Mouse (Mus musculus) embryonic fibroblast, embryonic 13.5 days (primary cell): ENCODE data around the gene Ptpn7.

ENCODE experiments used
- CTCF ChIP-seq: IDR thresholded peaks from 2 replicates; pipeline ENCODE4 v1.5.1; 2011; ENCODE audit warnings: mild to moderate bottlenecking, control low read depth, low read length, moderate library complexity, borderline replicate concordance; ENCODE audit not compliant: insufficient read depth
- POLR2A ChIP-seq: IDR thresholded peaks from 2 replicates; pipeline ENCODE4 v1.6.1; 2011; ENCODE audit warnings: low read depth, mild to moderate bottlenecking, control low read depth, low read length, moderate library complexity

- TF ChIP-seq CTCF (no peak), POLR2A (no peak)
Observed at GRCm38 (mm10) chr1:135105124-135105523, 27.4 kb upstream of the Ptpn7 start, which contains the start of gene Lgr6.
